Mouse (Mus musculus) ES-E14 (cell line): ENCODE results near the gene Wbp11. TPM values are rescaled to one million over a fixed set of nuclear protein-coding genes. Genes with fewer than 3 reads are reported as not detected.

ENCODE experiments used
- DNase-seq: peaks from one replicate; pipeline ENCODE4 v3.0.0-alpha.2; 2013; ENCODE audit warnings: low read depth, low spot score
- H3K27ac ChIP-seq: 2 replicates; pipeline ENCODE4 v1.5.1; 2012; ENCODE audit warnings: low read depth, mild to moderate bottlenecking, low read length, moderate library complexity, mixed read lengths; ENCODE audit not compliant: poor library complexity, insufficient read depth, severe bottlenecking
- H3K36me3 ChIP-seq: 2 replicates; pipeline ENCODE4 v1.6.1; 2012; ENCODE audit warnings: mild to moderate bottlenecking, low read length, moderate library complexity, mixed read lengths; ENCODE audit not compliant: control insufficient read depth, poor library complexity, insufficient read depth, severe bottlenecking
- H3K4me1 ChIP-seq, 2 experiments: fragments of 150-350 bp in 1 of 2; sonication (generic) in 1 of 2; 2 replicates each; pipeline ENCODE4 v1.6.1; 2012; ENCODE audit warnings: low read length in 2 of 2, mild to moderate bottlenecking in 1 of 2, mixed read lengths in 1 of 2; ENCODE audit not compliant: control insufficient read depth in 2 of 2, insufficient read depth in 2 of 2, poor library complexity in 1 of 2
- H3K4me3 ChIP-seq, 2 experiments: fragments of 150-350 bp in 1 of 2; sonication (generic) in 1 of 2; 2 replicates each; pipeline ENCODE4 v1.5.1; 2012; ENCODE audit warnings: low read length in 2 of 2, low read depth in 1 of 2, mild to moderate bottlenecking in 1 of 2, mixed read lengths in 1 of 2; ENCODE audit not compliant: insufficient read depth in 1 of 2, poor library complexity in 1 of 2, severe bottlenecking in 1 of 2
- H3K9ac ChIP-seq: 2 replicates; pipeline ENCODE4 v1.6.1; 2012; ENCODE audit warnings: low read depth, mild to moderate bottlenecking, low read length, mixed read lengths; ENCODE audit not compliant: poor library complexity, insufficient read depth, severe bottlenecking
- H3K9me3 ChIP-seq: fragments of 150-350 bp; sonication (generic); 2 replicates; pipeline ENCODE4 v1.6.1; 2012; ENCODE audit warnings: low read depth, mild to moderate bottlenecking, low read length; ENCODE audit not compliant: control insufficient read depth, insufficient read depth
- CHD2 ChIP-seq: IDR thresholded peaks from 2 replicates; pipeline ENCODE4 v1.6.1; 2014; ENCODE audit warnings: mild to moderate bottlenecking, low read depth, low read length, inconsistent platforms
- HCFC1 ChIP-seq: IDR thresholded peaks from 2 replicates; pipeline ENCODE4 v1.6.1; 2012; ENCODE audit warnings: low read length, inconsistent platforms, borderline replicate concordance; ENCODE audit not compliant: insufficient read depth
- MAFK ChIP-seq: IDR thresholded peaks from 2 replicates; pipeline ENCODE4 v1.6.1; 2014; ENCODE audit warnings: mild to moderate bottlenecking, low read depth, low read length, inconsistent platforms; ENCODE audit not compliant: insufficient read depth
- ZC3H11A ChIP-seq: IDR thresholded peaks from 2 replicates; pipeline ENCODE4 v1.6.1; 2012; ENCODE audit warnings: low read depth, mild to moderate bottlenecking, inconsistent platforms, low read length, borderline replicate concordance
- ZNF384 ChIP-seq: IDR thresholded peaks from 2 replicates; pipeline ENCODE4 v1.6.1; 2012; ENCODE audit warnings: low read depth, low read length, inconsistent platforms
- in situ Hi-C, 2 experiments: fragments of 600-800 bp; cut with MboI; formaldehyde crosslinking; loops; one replicate each; pipeline ENCODE4 v1.15.1; 2025; ENCODE audit warnings: low sequenced_read_pairs in 2 of 2, inconsistent platforms in 1 of 2; ENCODE audit not compliant: unreplicated experiment in 2 of 2
- total RNA-seq: library from RNA; depleted of rRNA; stranded (reverse); fragments of 300-350 nt; gene quantifications from 2 replicates; pipeline ENCODE4 v1.2.3, GENCODE M21; 2012

Wbp11 gene
- total RNA-seq, 1 experiment = 41.7 TPM

GRCm38 (mm10) chr6:136866150-136866549 is 38.1 kb upstream of the Wbp11 start:
- Histone ChIP-seq H3K36me3 (no peaks in the 10 kb centered on the region), H3K9me3 (no peaks in the 10 kb centered on the region), H3K9ac (no peak overlapping the region), H3K4me3 (no peak overlapping the region), H3K4me1 (no peaks in the 10 kb centered on the region), H3K27ac (no peak overlapping the region)
- DNase-seq = no peak
- TF ChIP-seq MAFK (no peak), CHD2 (no peak), ZC3H11A (no peak), ZNF384 (no peak), HCFC1 (no peak)
- in situ Hi-C loops = no loop called here

- no peak for DNase-seq
- no peaks in the 10 kb centered on the region for H3K36me3 ChIP-seq
- no peaks in the 10 kb centered on the region for H3K4me1 ChIP-seq
- in situ Hi-C loops = no loop called here
- H3K9ac ChIP-seq = no peak overlapping the region
- TF ChIP-seq MAFK = no peak
- no peak for TF ChIP-seq CHD2
- TF ChIP-seq ZNF384 = no peak
- TF ChIP-seq ZC3H11A = no peak
- TF ChIP-seq HCFC1 = no peak
- no peaks in the 10 kb centered on the region for H3K9me3 ChIP-seq
- no peak overlapping the region for H3K4me3 ChIP-seq
- H3K27ac ChIP-seq = no peak overlapping the region
Measured at GRCm38 (mm10) chr6:136865360-136865759, 37.3 kb upstream of the Wbp11 start.

- Histone ChIP-seq H3K36me3 (no peaks in the 10 kb centered on the region), H3K4me3 (no peak overlapping the region), H3K27ac (no peak overlapping the region), H3K4me1 (no peaks in the 10 kb centered on the region), H3K9me3 (no peaks in the 10 kb centered on the region), H3K9ac (no peak overlapping the region)
- TF ChIP-seq HCFC1 = no peak
- no peak for TF ChIP-seq CHD2
- no peak for TF ChIP-seq ZC3H11A
- no peak for TF ChIP-seq ZNF384
- no peak for TF ChIP-seq MAFK
- DNase-seq = no peak
- in situ Hi-C loops = no loop called here
Measured at GRCm38 (mm10) chr6:136861020-136861419, 33.0 kb upstream of the Wbp11 start.

DNA sequence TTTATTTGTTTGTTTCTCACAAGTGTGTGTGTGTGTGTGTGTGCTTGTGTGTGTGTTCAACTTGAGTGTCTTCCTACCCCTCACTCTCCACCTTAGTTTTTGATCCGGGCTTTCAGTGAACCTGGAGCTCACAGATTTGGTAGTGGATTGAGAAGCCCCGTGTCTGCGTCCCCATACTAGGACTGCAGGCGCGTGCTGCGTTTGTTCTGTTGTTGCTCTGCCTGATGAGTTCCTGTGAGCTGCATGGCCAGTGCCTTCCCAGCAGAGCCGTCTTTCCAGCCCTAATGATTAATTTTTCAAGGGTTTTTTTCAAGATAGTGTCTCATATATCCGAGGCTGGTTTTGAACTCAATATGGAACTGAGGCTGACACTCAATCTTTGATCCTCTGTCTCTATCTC is 30.4 kb upstream of the Wbp11 start:
- H3K36me3 ChIP-seq = no peaks in the 10 kb centered on the region
- no peaks in the 10 kb centered on the region for H3K4me1 ChIP-seq
- H3K9me3 ChIP-seq = no peaks in the 10 kb centered on the region
- H3K4me3 ChIP-seq = no peak overlapping the region
- H3K9ac ChIP-seq = no peak overlapping the region
- TF ChIP-seq ZNF384 (no peak), ZC3H11A (no peak), HCFC1 (no peak), MAFK (no peak), CHD2 (no peak)
- H3K27ac ChIP-seq = no peak overlapping the region
- in situ Hi-C loops = no loop called here
- no peak for DNase-seq

DNA sequence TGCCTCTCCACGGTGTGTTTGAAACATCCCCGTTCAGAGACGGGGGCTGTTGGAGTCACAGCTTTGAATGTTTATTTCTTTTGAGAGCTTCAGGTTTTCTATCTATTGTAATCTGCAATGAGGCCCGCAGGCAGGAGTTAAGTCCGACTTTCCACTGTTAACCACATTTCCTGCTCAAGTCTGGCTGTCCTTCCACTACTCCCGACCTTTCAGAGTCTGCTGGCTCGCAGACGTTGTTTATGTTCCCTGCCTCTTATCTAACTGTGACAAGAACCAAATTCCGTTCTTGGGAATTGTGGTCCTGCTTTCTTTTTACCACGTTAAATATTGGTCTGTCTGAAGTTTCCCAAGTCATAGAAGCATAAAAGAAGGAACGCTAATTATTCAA is 29.8 kb upstream of the Wbp11 start:
- TF ChIP-seq HCFC1 (no peak), MAFK (no peak)
- Histone ChIP-seq H3K36me3 (no peaks in the 10 kb centered on the region), H3K9me3 (no peaks in the 10 kb centered on the region), H3K27ac (no peak overlapping the region), H3K9ac (no peak overlapping the region), H3K4me3 (no peak overlapping the region), H3K4me1 (no peaks in the 10 kb centered on the region)
- in situ Hi-C loops = no loop called here
- DNase-seq = no peak
